Mouse (Mus musculus) E14TG2a.4 (cell line): ENCODE data around the gene Snx8.

Experiments used
- CTCF ChIP-seq: conservative IDR thresholded peaks from 2 replicates; pipeline ENCODE4 v1.5.1; 2014; ENCODE audit warnings: low read length
- POU5F1 ChIP-seq: IDR thresholded peaks from 2 replicates; pipeline ENCODE4 v1.6.1; 2014; ENCODE audit warnings: low read length, borderline replicate concordance

DNA sequence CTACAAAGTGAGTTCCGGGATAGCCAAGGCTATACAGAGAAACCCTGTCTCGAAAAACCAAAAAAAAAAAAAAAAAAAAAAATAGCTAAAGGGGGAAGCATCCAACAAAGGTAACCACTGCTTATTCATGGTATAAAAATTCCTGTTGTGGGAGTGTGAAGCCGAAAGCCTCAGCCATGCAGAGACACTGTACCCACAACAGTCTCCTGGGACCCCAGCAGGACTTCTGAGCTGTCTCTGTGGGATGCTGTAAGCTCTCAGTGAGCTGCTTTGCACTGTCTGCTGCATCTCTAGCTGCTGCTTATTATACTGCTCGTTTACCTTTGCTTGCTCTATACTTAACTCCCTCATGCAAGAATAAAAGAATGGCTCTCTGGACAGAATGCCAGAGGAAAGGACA lies 90.8 kb downstream of the Snx8 start:
- TF ChIP-seq CTCF (no peak), POU5F1 (no peak)
